Comparison of ENCODE assay signal across 18 mouse cellular contexts in the genomic region with DNA sequence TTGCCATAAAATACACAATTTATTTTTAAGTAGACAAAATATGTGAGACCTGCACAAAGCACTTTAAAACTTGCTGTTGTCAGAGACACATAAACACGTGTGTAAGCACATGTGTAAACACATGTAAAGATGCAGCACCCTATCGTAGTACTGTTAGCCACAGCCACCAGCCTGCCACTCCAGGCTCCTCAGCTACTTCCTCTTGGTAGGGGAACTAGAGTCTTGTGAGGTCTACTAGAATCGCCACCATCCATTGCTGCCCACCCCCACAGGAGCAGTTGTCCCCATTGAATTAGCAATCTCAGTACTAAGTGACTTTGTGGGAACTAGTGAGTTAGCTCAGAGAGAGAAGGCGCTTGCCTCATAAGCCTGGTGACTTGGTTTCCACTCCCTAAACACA. TPM values are rescaled to one million over a fixed set of nuclear protein-coding genes. Genes with fewer than 3 reads are reported as not detected.
DNase-seq lines count a peak whose midpoint lies in the region; ATAC-seq and TF ChIP-seq lines count a peak whose summit lies in the region.
"Had no signal": no experiment of that assay in that cellular context is flagged by ENCODE, and none has a peak within 500 bp of the region (broad histone marks: within the 10 kb centered on the region; RNA-seq: fewer than 3 reads in every experiment).

No protein-coding gene starts in this region.

- TF ChIP-seq POLR2A in testis, adult 2 months (IDR thresholded peaks at IDR 0.05; ENCODE audit: control insufficient read depth, low read depth, low read length), result no peak

- H3K36me3 ChIP-seq in kidney, embryonic 15.5 days, result peaks cover 57% of the 10 kb centered on the region
- H3K36me3 ChIP-seq in testis, adult 2 months (ENCODE audit: control insufficient read depth, insufficient read depth, low read length), result no peaks in the 10 kb centered on the region; the same call in 1 of the 2 replicates
- H3K36me3 ChIP-seq in limb, embryonic 10.5 days, result peaks cover 81% of the 10 kb centered on the region

- no peak overlapping the region for H3K4me3 ChIP-seq in kidney, embryonic 15.5 days (replicated peaks)
- H3K4me3 ChIP-seq in testis, adult 2 months (ENCODE audit: control insufficient read depth, low read depth, low read length), result no peak overlapping the region
- no peak overlapping the region for H3K4me3 ChIP-seq in limb, embryonic 10.5 days
- H3K4me3 ChIP-seq: embryonic facial prominence, embryonic 10.5 days; forebrain, embryonic 13.5 days had no signal

- no peak overlapping the region for H3K4me2 ChIP-seq in kidney, embryonic 15.5 days
- H3K4me2 ChIP-seq: forebrain, embryonic 13.5 days had no signal

- H3K27me3 ChIP-seq in kidney, embryonic 15.5 days, result no peaks in the 10 kb centered on the region
- H3K27me3 ChIP-seq in testis, adult 2 months (ENCODE audit: control insufficient read depth, insufficient read depth, low read length), result no peaks in the 10 kb centered on the region
- no peaks in the 10 kb centered on the region for H3K27me3 ChIP-seq in limb, embryonic 10.5 days (ENCODE audit: low read depth, poor library complexity, severe bottlenecking)
- H3K27me3 ChIP-seq: forebrain, embryonic 13.5 days had no signal

- H3K4me1 ChIP-seq in kidney, embryonic 15.5 days, result peaks cover 19% of the 10 kb centered on the region
- no peaks in the 10 kb centered on the region; the same call in 1 of the 2 replicates for H3K4me1 ChIP-seq in testis, adult 2 months (ENCODE audit: control insufficient read depth, insufficient read depth, low read length)
- peaks cover 20% of the 10 kb centered on the region for H3K4me1 ChIP-seq in limb, embryonic 10.5 days
- H3K4me1 ChIP-seq: forebrain, embryonic 13.5 days had no signal

- H3K9ac ChIP-seq in kidney, embryonic 15.5 days, result no peak overlapping the region
- H3K9ac ChIP-seq: forebrain, embryonic 13.5 days had no signal

- H3K9me3 ChIP-seq in kidney, embryonic 15.5 days (replicated peaks), result no peaks in the 10 kb centered on the region
- no peaks in the 10 kb centered on the region for H3K9me3 ChIP-seq in limb, embryonic 10.5 days (replicated peaks)
- H3K9me3 ChIP-seq: embryonic facial prominence, embryonic 10.5 days; forebrain, embryonic 13.5 days; G1E had no signal

- WGBS in kidney, embryonic 15.5 days, result 88% methylated on average over 4 of the region's 4 CpGs
- 89% methylated on average over 4 of the region's 4 CpGs for WGBS in limb, embryonic 10.5 days

- ATAC-seq in kidney, embryonic 15.5 days (replicated peaks; ENCODE audit: low FRiP score), result no peak
- ATAC-seq in granulocyte monocyte progenitor cell, adult 5-6 weeks (replicated peaks; ENCODE audit: poor library complexity, severe bottlenecking), result peak; percentile 92
- ATAC-seq in neutrophil, adult 5-6 weeks (ENCODE audit: extremely low read depth, insufficient number of reproducible peaks, low FRiP score, poor library complexity, severe bottlenecking), result 0 out of 2 replicates have a peak, but pooled peaks have one; percentile 16
- ATAC-seq: forebrain, embryonic 13.5 days; hindbrain, embryonic 16.5 days; inflammation-experienced regulatory T-cells, adult 6 months had no signal

- H3K27ac ChIP-seq in kidney, embryonic 15.5 days, result peak overlapping the region; percentile 38
- peak overlapping the region; percentile 32 for H3K27ac ChIP-seq in testis, adult 2 months (ENCODE audit: control insufficient read depth, insufficient read depth, low read depth, low read length)
- no peak overlapping the region for H3K27ac ChIP-seq in limb, embryonic 10.5 days
- H3K27ac ChIP-seq: embryonic facial prominence, embryonic 10.5 days; forebrain, embryonic 13.5 days had no signal

- TF ChIP-seq CTCF in testis, adult 2 months (IDR thresholded peaks at IDR 0.05; ENCODE audit: control insufficient read depth, insufficient read depth, insufficient replicate concordance, low read depth, low read length), result no peak

- no peak for DNase-seq in kidney, postnatal 10 days
- DNase-seq in testis, postnatal 10 days (ENCODE audit: low spot score), result no peak
- no peak for DNase-seq in adrenal gland, postnatal 10 days
- no peak for DNase-seq in limb, embryonic 10.5 days (ENCODE audit: low spot score)
- DNase-seq: cerebellum, adult 18-20 months; cerebellum, adult 9-11 months; cerebellum, postnatal 36 days; gastrocnemius, postnatal 10 days; heart, postnatal 14 days had no signal

RNA-seq across cellular contexts. Expression of a gene that starts 34.5 kb away (rescaled TPM):
- polyA plus RNA-seq in kidney, embryonic 15.5 days (2015; fragmentation: Nextera tagmentation; extraction: Ambion mirVana), result 1.0 and 2.5 TPM in 2 replicates
- 5.8 and 7.0 TPM in 2 replicates for polyA plus RNA-seq in testis, adult 2 months (2012; rRNA removed)
- not detected in 2 replicates for total RNA-seq in granulocyte monocyte progenitor cell, adult 5-6 weeks (2014; fragmentation: Nextera tagmentation)
- total RNA-seq in granulocyte monocyte progenitor cell, adult 5-6 weeks (2017), result not detected in 2 replicates
- total RNA-seq in neutrophil, adult 5-6 weeks (2017), result 0.35 TPM in 1 of 2 replicates, not detected in the other
- total RNA-seq in adrenal gland, postnatal 10 days (2021), result under 1 TPM; 0.81 to 0.91 TPM
- 0.75 and 2.0 TPM in 2 replicates for polyA plus RNA-seq in limb, embryonic 10.5 days (2016; fragmentation: Nextera tagmentation; extraction: Ambion mirVana)
- polyA plus RNA-seq: G1E had no signal

RNA-seq across cellular contexts. Expression of a gene that starts 35.6 kb away (rescaled TPM):
- 83.7 and 86.4 TPM in 2 replicates for polyA plus RNA-seq in kidney, embryonic 15.5 days (2015; fragmentation: Nextera tagmentation; extraction: Ambion mirVana)
- polyA plus RNA-seq in testis, adult 2 months (2012; rRNA removed), result 7.8 and 12.1 TPM in 2 replicates
- 47.2 and 47.7 TPM in 2 replicates for total RNA-seq in granulocyte monocyte progenitor cell, adult 5-6 weeks (2014; fragmentation: Nextera tagmentation)
- total RNA-seq in granulocyte monocyte progenitor cell, adult 5-6 weeks (2017), result 38.5 and 39.7 TPM in 2 replicates
- 44.5 and 46.9 TPM in 2 replicates for total RNA-seq in neutrophil, adult 5-6 weeks (2017)
- 10 to 100 TPM; 63.9 to 68.1 TPM for total RNA-seq in adrenal gland, postnatal 10 days (2021)
- 91.7 and 127 TPM in 2 replicates for polyA plus RNA-seq in limb, embryonic 10.5 days (2016; fragmentation: Nextera tagmentation; extraction: Ambion mirVana)
